Mouse (Mus musculus) kidney, postnatal 0 days (tissue): Measurements from ENCODE around the gene Myof. TPM values are rescaled to one million over a fixed set of nuclear protein-coding genes. Genes with fewer than 3 reads are reported as not detected.

Experiments used
- ATAC-seq: fragments of 200-750 bp; cut with Nextera tagmentation; replicated peaks from 2 replicates; pipeline ENCODE4 v1.8.0; 2017; ENCODE audit warnings: low read depth, moderate number of reproducible peaks, moderate TSS enrichment, moderate library complexity; ENCODE audit not compliant: low FRiP score
- DNase-seq: peaks from one replicate; pipeline ENCODE4 v3.0.0-alpha.2; 2016; ENCODE audit warnings: low spot score
- H3K27ac ChIP-seq: fragments of 300-500 bp; sonication (generic); 2 replicates; pipeline ENCODE4 v1.5.1; 2014; ENCODE audit warnings: mild to moderate bottlenecking
- H3K27me3 ChIP-seq: fragments of 300-500 bp; sonication (generic); 2 replicates; pipeline ENCODE4 v1.6.1; 2014; ENCODE audit warnings: low read length, mixed read lengths; ENCODE audit not compliant: insufficient read depth
- H3K36me3 ChIP-seq: fragments of 300-500 bp; sonication (generic); 2 replicates; pipeline ENCODE4 v1.6.1; 2014; ENCODE audit warnings: low read length, mixed read lengths; ENCODE audit not compliant: insufficient read depth
- H3K4me1 ChIP-seq: fragments of 300-500 bp; sonication (generic); replicated peaks from 2 replicates; pipeline ENCODE4 v1.6.1; 2014; ENCODE audit warnings: antibody characterized with exemption, low read length, mixed read lengths; ENCODE audit not compliant: insufficient read depth
- H3K4me2 ChIP-seq: fragments of 300-500 bp; sonication (generic); 2 replicates; pipeline ENCODE4 v1.6.1; 2014; ENCODE audit warnings: mild to moderate bottlenecking, low read length, moderate library complexity, mixed read lengths
- H3K4me3 ChIP-seq: fragments of 300-500 bp; sonication (generic); replicated peaks from 2 replicates; pipeline ENCODE4 v1.5.1; 2014; ENCODE audit warnings: low read depth, low read length
- H3K9ac ChIP-seq: fragments of 300-500 bp; sonication (generic); 2 replicates; pipeline ENCODE4 v1.6.1; 2014; ENCODE audit warnings: low read depth, low read length
- H3K9me3 ChIP-seq: fragments of 300-500 bp; sonication (generic); replicated peaks from 2 replicates; pipeline ENCODE4 v1.6.1; 2016; ENCODE audit warnings: low read length, inconsistent platforms, mixed read lengths
- CTCF ChIP-seq: IDR thresholded peaks from 2 replicates; pipeline ENCODE4 v1.5.1; 2016; ENCODE audit warnings: antibody characterized with exemption, low read depth, mild to moderate bottlenecking, moderate library complexity
- WGBS: fragments of 180-500 bp; shearing (Covaris S2); extraction: QIAGEN DNeasy Blood & Tissue Kit; methylation state at CpG from one replicate; pipeline ENCODE4 v1.1.7; 2014; 5-methylcytosine and 5-hydroxymethylcytosine counted together
- polyA plus RNA-seq: library from polyadenylated mRNA; unstranded; fragments of >200 nt; fragmentation: Nextera tagmentation; extraction: Ambion mirVana; gene quantifications from 2 replicates; pipeline ENCODE4 v1.2.1, GENCODE M21; 2015

Myof gene
- polyA plus RNA-seq, 1 experiment from 2014 or later: 28.0 TPM

- Histone ChIP-seq H3K4me1 (peaks cover 21% of the 10 kb centered on the region), H3K36me3 (no peaks in the 10 kb centered on the region), H3K4me2 (no peak overlapping the region), H3K27ac (peak overlapping the region; percentile 51), H3K4me3 (no peak overlapping the region), H3K9ac (no peak overlapping the region), H3K9me3 (no peaks in the 10 kb centered on the region), H3K27me3 (no peaks in the 10 kb centered on the region)
- ATAC-seq (no peak), DNase-seq (no peak)
- no peak for TF ChIP-seq CTCF
- 72% methylated on average over 15 of the region's 15 CpGs for WGBS
Measured at GRCm38 (mm10) chr19:38032993-38033734, 10.2 kb downstream of the Myof start.

GRCm38 (mm10) chr19:38031144-38031543 lies 12.2 kb downstream of the Myof start:
- Histone ChIP-seq H3K4me2 (peak overlapping the region; percentile 45), H3K36me3 (no peaks in the 10 kb centered on the region), H3K27me3 (no peaks in the 10 kb centered on the region), H3K4me1 (peaks cover 37% of the 10 kb centered on the region), H3K9me3 (no peaks in the 10 kb centered on the region), H3K27ac (0 out of 2 replicates have a peak overlapping the region, but pooled peaks have one; percentile 19), H3K4me3 (no peak overlapping the region), H3K9ac (no peak overlapping the region)
- DNase-seq: no peak
- TF ChIP-seq CTCF: no peak
- 58% methylated on average over 9 of the region's 9 CpGs for WGBS
- no peak for ATAC-seq

GRCm38 (mm10) chr19:38030673-38031137 lies 12.7 kb downstream of the Myof start:
- H3K27ac ChIP-seq: peak overlapping the region; percentile 94
- H3K4me1 ChIP-seq: peaks cover 39% of the 10 kb centered on the region
- H3K4me2 ChIP-seq: peak overlapping the region; percentile 45
- DNase-seq: peak; percentile 73
- 0% methylated on average over 15 of the region's 23 CpGs for WGBS
- H3K9me3 ChIP-seq: no peaks in the 10 kb centered on the region
- TF ChIP-seq CTCF: no peak
- H3K9ac ChIP-seq: no peak overlapping the region
- no peaks in the 10 kb centered on the region for H3K27me3 ChIP-seq
- H3K4me3 ChIP-seq: no peak overlapping the region
- no peaks in the 10 kb centered on the region for H3K36me3 ChIP-seq
- 0 out of 2 replicates have a peak, but pooled peaks have one; percentile 50 for ATAC-seq

DNA sequence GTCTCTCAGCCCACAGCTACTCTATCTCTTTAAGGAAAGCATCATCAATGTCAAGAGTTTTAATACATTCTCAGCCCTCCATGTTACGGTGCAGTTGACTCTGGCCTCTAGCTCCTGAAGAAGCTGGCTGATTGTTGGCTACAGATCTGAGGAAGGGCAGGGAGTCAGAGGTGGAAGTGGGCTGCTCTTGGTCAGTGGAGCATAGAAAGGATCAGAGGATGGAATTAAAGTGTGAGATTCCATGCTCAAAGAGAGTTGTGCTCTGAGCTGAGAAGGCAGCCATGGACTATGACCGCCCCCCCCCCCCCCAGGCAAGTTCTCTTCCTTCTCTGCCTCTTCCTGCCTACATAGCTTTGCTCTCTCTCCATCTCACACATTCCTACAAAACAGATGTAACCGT lies 13.5 kb downstream of the Myof start:
- H3K9me3 ChIP-seq: no peaks in the 10 kb centered on the region
- H3K4me3 ChIP-seq: no peak overlapping the region
- TF ChIP-seq CTCF: no peak
- H3K36me3 ChIP-seq: no peaks in the 10 kb centered on the region
- no peaks in the 10 kb centered on the region for H3K27me3 ChIP-seq
- 31% methylated on average over 3 of the region's 3 CpGs for WGBS
- peak overlapping the region; percentile 94 for H3K27ac ChIP-seq
- peak overlapping the region; percentile 45 for H3K4me2 ChIP-seq
- peak; percentile 44 for ATAC-seq
- H3K4me1 ChIP-seq: peaks cover 44% of the 10 kb centered on the region
- no peak overlapping the region for H3K9ac ChIP-seq
- peak; percentile 63 for DNase-seq

DNA sequence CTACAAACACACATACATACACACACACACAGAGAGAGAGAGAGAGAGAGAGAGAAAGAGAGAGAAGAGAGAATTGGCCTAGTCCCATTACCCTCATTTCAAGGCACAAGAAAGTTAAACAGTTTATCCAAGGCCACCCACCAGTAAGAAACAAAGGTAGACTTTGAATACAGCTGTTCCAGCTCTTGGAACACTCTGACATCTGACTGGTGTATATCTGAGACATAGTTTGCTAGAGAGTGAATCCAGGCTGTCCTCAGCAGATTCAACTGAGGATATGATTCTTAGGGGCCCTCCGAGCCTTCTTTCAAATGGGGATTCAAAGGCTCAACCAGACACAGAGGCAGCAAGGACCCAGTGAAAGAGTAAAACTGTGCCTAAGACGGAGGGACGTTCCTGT lies 14.1 kb downstream of the Myof start:
- Histone ChIP-seq H3K27ac (peak overlapping the region; percentile 94), H3K9me3 (no peaks in the 10 kb centered on the region), H3K36me3 (no peaks in the 10 kb centered on the region), H3K9ac (no peak overlapping the region), H3K4me3 (no peak overlapping the region), H3K4me1 (peaks cover 47% of the 10 kb centered on the region), H3K27me3 (no peaks in the 10 kb centered on the region), H3K4me2 (peak overlapping the region; percentile 23; the same call in 1 of the 2 replicates)
- DNase-seq (no peak), ATAC-seq (no peak)
- no peak for TF ChIP-seq CTCF
- WGBS: 66% methylated on average over 3 of the region's 3 CpGs

GRCm38 (mm10) chr19:38027881-38028521 lies 15.4 kb downstream of the Myof start:
- Histone ChIP-seq H3K9me3 (no peaks in the 10 kb centered on the region), H3K9ac (no peak overlapping the region), H3K27me3 (no peaks in the 10 kb centered on the region), H3K36me3 (no peaks in the 10 kb centered on the region), H3K27ac (peak overlapping the region; percentile 94), H3K4me2 (no peak overlapping the region), H3K4me1 (peaks cover 47% of the 10 kb centered on the region), H3K4me3 (no peak overlapping the region)
- no peak for ATAC-seq
- peak; percentile 63 for DNase-seq
- 47% methylated on average over 10 of the region's 10 CpGs for WGBS
- no peak for TF ChIP-seq CTCF
